Mouse (Mus musculus) erythroblast, embryonic 14.5 days (primary cell): ENCODE measurements around the gene Gid4.

ENCODE experiments used
- GATA1 ChIP-seq: IDR thresholded peaks from 2 replicates; pipeline ENCODE4 v1.6.1; 2012; ENCODE audit warnings: low read length, inconsistent platforms, mixed read lengths
- TAL1 ChIP-seq: IDR thresholded peaks from 3 replicates; pipeline ENCODE4 v1.6.1; 2012; ENCODE audit warnings: low read length, inconsistent platforms, mixed read lengths

- TF ChIP-seq GATA1, result no peak
- no peak for TF ChIP-seq TAL1
These were observed 29.0 kb upstream of the Gid4 start for GRCm38 (mm10) chr11:60387944-60388343.
